Mouse (Mus musculus): ENCODE data around the gene Cabp7.

The Cabp7 gene

GRCm38 (mm10) chr11:4704072-4704964 is 42.3 kb downstream of the Cabp7 start, which contains the start of the genes Uqcr10 and Zmat5:
TSS of gene Uqcr10 (minus strand) at chr11:4704342.
TSS of gene Zmat5 (plus strand) at chr11:4704678.
- DNase-seq (ENCODE audit: inconsistent ontology term): peak; percentile 94

GRCm38 (mm10) chr11:4703688-4704071 is 42.9 kb downstream of the Cabp7 start:
- no peak for DNase-seq (ENCODE audit: inconsistent ontology term)

- DNase-seq (ENCODE audit: inconsistent ontology term): no peak
Observed at GRCm38 (mm10) chr11:4700726-4701125, 45.9 kb downstream of the Cabp7 start.

- DNase-seq (ENCODE audit: inconsistent ontology term): peak; percentile 92
Observed at GRCm38 (mm10) chr11:4697043-4697983, 49.3 kb downstream of the Cabp7 start.

GRCm38 (mm10) chr11:4692162-4692561 is 54.4 kb downstream of the Cabp7 start:
- no peak for DNase-seq (ENCODE audit: inconsistent ontology term)

GRCm38 (mm10) chr11:4691213-4691612 is 55.4 kb downstream of the Cabp7 start:
- DNase-seq (ENCODE audit: inconsistent ontology term): peak; percentile 6

- no peak for DNase-seq (ENCODE audit: inconsistent ontology term)
Observed at GRCm38 (mm10) chr11:4690353-4690752, 56.2 kb downstream of the Cabp7 start.

GRCm38 (mm10) chr11:4688632-4689380 is 57.8 kb downstream of the Cabp7 start:
- no peak for DNase-seq (ENCODE audit: inconsistent ontology term)

- DNase-seq (ENCODE audit: inconsistent ontology term): no peak
Observed at GRCm38 (mm10) chr11:4687874-4688273, 58.7 kb downstream of the Cabp7 start.

GRCm38 (mm10) chr11:4687027-4687426 is 59.6 kb downstream of the Cabp7 start:
- DNase-seq (ENCODE audit: inconsistent ontology term): no peak
